16 mouse cellular contexts compared by ENCODE assay signal in the genomic region with DNA sequence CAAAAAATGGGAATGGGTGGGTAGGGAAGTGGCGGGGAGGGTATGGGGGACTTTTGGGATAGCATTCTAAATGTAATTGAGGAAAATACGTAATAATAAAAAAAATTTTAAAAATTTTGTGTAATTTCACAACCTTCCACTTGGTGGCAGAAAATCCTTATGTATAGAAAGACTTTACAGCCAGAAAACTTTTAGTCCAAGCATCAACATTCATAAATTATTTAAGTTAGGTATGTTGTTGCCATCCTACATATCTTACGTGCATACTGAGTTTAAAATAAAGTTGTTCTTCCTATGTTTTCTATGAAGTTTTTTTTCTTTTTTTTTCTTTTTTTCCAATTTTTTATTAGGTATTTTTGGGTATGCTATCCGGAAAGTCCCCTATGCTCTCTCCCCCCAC. TPM values are rescaled to one million over a fixed set of nuclear protein-coding genes. Genes with fewer than 3 reads are reported as not detected.
DNase-seq lines count a peak whose midpoint lies in the region; ATAC-seq and TF ChIP-seq lines count a peak whose summit lies in the region.
"Had no signal": no experiment of that assay in that cellular context is flagged by ENCODE, and none has a peak within 500 bp of the region (broad histone marks: within the 10 kb centered on the region; RNA-seq: fewer than 3 reads in every experiment).

No protein-coding gene starts in this region.

- WGBS in intestine, postnatal 0 days, result 72% methylated on average over 4 of the region's 4 CpGs
- 65% methylated on average over 4 of the region's 4 CpGs for WGBS in intestine, embryonic 16.5 days
- WGBS in neural tube, embryonic 14.5 days, result 78% methylated on average over 4 of the region's 4 CpGs
- 80% methylated on average over 3 of the region's 4 CpGs for WGBS in neural tube, embryonic 15.5 days

- no peak overlapping the region for H3K4me2 ChIP-seq in intestine, postnatal 0 days (replicated peaks; ENCODE audit: low read depth)
- no peak overlapping the region for H3K4me2 ChIP-seq in intestine, embryonic 16.5 days (ENCODE audit: low read depth, low read length)
- no peak overlapping the region for H3K4me2 ChIP-seq in neural tube, embryonic 14.5 days (ENCODE audit: low read depth, low read length)
- no peak overlapping the region for H3K4me2 ChIP-seq in neural tube, embryonic 15.5 days
- H3K4me2 ChIP-seq: heart, embryonic 15.5 days; hindbrain, embryonic 15.5 days; kidney, embryonic 15.5 days; liver, embryonic 15.5 days had no signal

- H3K4me1 ChIP-seq in intestine, postnatal 0 days (replicated peaks; ENCODE audit: control insufficient read depth, insufficient read depth, low read length), result no peaks in the 10 kb centered on the region
- no peaks in the 10 kb centered on the region for H3K4me1 ChIP-seq in intestine, embryonic 16.5 days (ENCODE audit: control insufficient read depth, insufficient read depth, low read length)
- no peaks in the 10 kb centered on the region for H3K4me1 ChIP-seq in neural tube, embryonic 14.5 days (ENCODE audit: control insufficient read depth, insufficient read depth, low read length)
- no peaks in the 10 kb centered on the region for H3K4me1 ChIP-seq in neural tube, embryonic 15.5 days
- H3K4me1 ChIP-seq: heart, embryonic 15.5 days; hindbrain, embryonic 15.5 days; kidney, embryonic 15.5 days; liver, embryonic 15.5 days had no signal

- ATAC-seq in intestine, postnatal 0 days, result no peak
- ATAC-seq in intestine, embryonic 16.5 days, result no peak
- ATAC-seq in neural tube, embryonic 14.5 days (ENCODE audit: low read depth), result 0 out of 2 replicates have a peak, but pooled peaks have one; percentile 54
- no peak for ATAC-seq in neural tube, embryonic 15.5 days (ENCODE audit: low FRiP score)

- H3K4me3 ChIP-seq in intestine, postnatal 0 days (ENCODE audit: low read depth, low read length), result no peak overlapping the region
- H3K4me3 ChIP-seq in intestine, embryonic 16.5 days (ENCODE audit: low read length), result no peak overlapping the region
- no peak overlapping the region for H3K4me3 ChIP-seq in neural tube, embryonic 14.5 days (ENCODE audit: low read depth, low read length)
- H3K4me3 ChIP-seq in neural tube, embryonic 15.5 days (replicated peaks), result no peak overlapping the region
- H3K4me3 ChIP-seq: heart, embryonic 15.5 days; hindbrain, embryonic 15.5 days; kidney, embryonic 15.5 days; liver, embryonic 15.5 days; myocyte had no signal

- TF ChIP-seq CTCF in intestine, postnatal 0 days (IDR thresholded peaks at IDR 0.05; ENCODE audit: low read depth), result peak; percentile 31; the same call in 1 of the 2 replicates

- peak; percentile 16 for DNase-seq in embryo, embryonic 11 days
- DNase-seq in embryo, embryonic 10 days (ENCODE audit: low spot score), result no peak
- DNase-seq in right cerebral cortex, postnatal 36 days (ENCODE audit: low spot score in 2 of 2), result no peak
- no peak for DNase-seq in cerebellum, postnatal 4 days (ENCODE audit: low spot score in 2 of 2)
- DNase-seq: B cell, adult 2 months; gastrocnemius, postnatal 10 days; left cerebral cortex, postnatal 4 days had no signal

- no peaks in the 10 kb centered on the region for H3K27me3 ChIP-seq in intestine, postnatal 0 days (replicated peaks; ENCODE audit: control insufficient read depth, insufficient read depth, low read length)
- H3K27me3 ChIP-seq in intestine, embryonic 16.5 days (replicated peaks; ENCODE audit: control insufficient read depth, insufficient read depth, low read length), result no peaks in the 10 kb centered on the region
- H3K27me3 ChIP-seq in neural tube, embryonic 14.5 days (ENCODE audit: control insufficient read depth, insufficient read depth, low read length), result no peaks in the 10 kb centered on the region
- no peaks in the 10 kb centered on the region for H3K27me3 ChIP-seq in neural tube, embryonic 15.5 days (replicated peaks)
- H3K27me3 ChIP-seq: heart, embryonic 15.5 days; hindbrain, embryonic 15.5 days; kidney, embryonic 15.5 days; liver, embryonic 15.5 days had no signal

- H3K9ac ChIP-seq in intestine, postnatal 0 days (ENCODE audit: low read depth, low read length), result no peak overlapping the region
- no peak overlapping the region for H3K9ac ChIP-seq in intestine, embryonic 16.5 days (ENCODE audit: low read depth, low read length)
- H3K9ac ChIP-seq in neural tube, embryonic 14.5 days (replicated peaks; ENCODE audit: low read depth, low read length), result no peak overlapping the region
- H3K9ac ChIP-seq in neural tube, embryonic 15.5 days (replicated peaks), result no peak overlapping the region
- H3K9ac ChIP-seq: heart, embryonic 15.5 days; hindbrain, embryonic 15.5 days; kidney, embryonic 15.5 days; liver, embryonic 15.5 days had no signal

- no peaks in the 10 kb centered on the region for H3K36me3 ChIP-seq in intestine, postnatal 0 days (ENCODE audit: control insufficient read depth, insufficient read depth)
- H3K36me3 ChIP-seq in intestine, embryonic 16.5 days (ENCODE audit: control insufficient read depth, insufficient read depth, low read length), result no peaks in the 10 kb centered on the region
- H3K36me3 ChIP-seq in neural tube, embryonic 14.5 days (ENCODE audit: control insufficient read depth, insufficient read depth, low read length), result no peaks in the 10 kb centered on the region
- H3K36me3 ChIP-seq in neural tube, embryonic 15.5 days, result no peaks in the 10 kb centered on the region
- H3K36me3 ChIP-seq: heart, embryonic 15.5 days; hindbrain, embryonic 15.5 days; kidney, embryonic 15.5 days; liver, embryonic 15.5 days had no signal

- no peaks in the 10 kb centered on the region for H3K9me3 ChIP-seq in intestine, postnatal 0 days (ENCODE audit: control insufficient read depth)
- H3K9me3 ChIP-seq in intestine, embryonic 16.5 days (ENCODE audit: control insufficient read depth, low read length), result no peaks in the 10 kb centered on the region
- H3K9me3 ChIP-seq in neural tube, embryonic 14.5 days (ENCODE audit: control insufficient read depth, low read length), result no peaks in the 10 kb centered on the region
- H3K9me3 ChIP-seq in neural tube, embryonic 15.5 days (replicated peaks), result no peaks in the 10 kb centered on the region
- H3K9me3 ChIP-seq: heart, embryonic 15.5 days; hindbrain, embryonic 15.5 days; kidney, embryonic 15.5 days; liver, embryonic 15.5 days had no signal

- no peak overlapping the region for H3K27ac ChIP-seq in intestine, postnatal 0 days (ENCODE audit: low read depth, low read length)
- H3K27ac ChIP-seq in intestine, embryonic 16.5 days (ENCODE audit: low read length), result no peak overlapping the region
- no peak overlapping the region for H3K27ac ChIP-seq in neural tube, embryonic 14.5 days (ENCODE audit: low read depth, low read length)
- H3K27ac ChIP-seq in neural tube, embryonic 15.5 days (replicated peaks), result no peak overlapping the region
- H3K27ac ChIP-seq: heart, embryonic 15.5 days; hindbrain, embryonic 15.5 days; kidney, embryonic 15.5 days; liver, embryonic 15.5 days had no signal

RNA-seq across cellular contexts. Expression of a gene that starts 47.3 kb away (rescaled TPM):
- 5.2 and 5.5 TPM in 2 replicates for polyA plus RNA-seq in intestine, postnatal 0 days (2015; fragmentation: Nextera tagmentation; extraction: Ambion mirVana)
- 5.4 and 6.0 TPM in 2 replicates for polyA plus RNA-seq in intestine, embryonic 16.5 days (2015; fragmentation: Nextera tagmentation; extraction: Ambion mirVana)
- polyA plus RNA-seq in neural tube, embryonic 14.5 days (2014; fragmentation: Nextera tagmentation; extraction: Ambion mirVana), result 8.3 TPM in 2 replicates
- polyA plus RNA-seq in neural tube, embryonic 15.5 days (2015; fragmentation: Nextera tagmentation; extraction: Ambion mirVana), result 7.3 and 7.4 TPM in 2 replicates
